Mouse (Mus musculus): ENCODE measurements at regions not wholly inside any gene's neighbourhood (a gene's known extent, or its start where the extent isn't known, plus 50 kb on each side); places are given as distances from the start of the nearest gene placed in this dataset.
A peak's percentile ranks its signal among the peaks of the same experiment; 100 is the strongest.

- H3K4me2 ChIP-seq (replicated peaks; ENCODE audit: low read depth, low read length) = peak overlapping the region; percentile 100
- peaks cover 18% of the 10 kb centered on the region for H3K27me3 ChIP-seq (ENCODE audit: control insufficient read depth, insufficient read depth, low read length)
- no peak overlapping the region for H3K27ac ChIP-seq (ENCODE audit: low read depth, low read length)
- peak overlapping the region; percentile 56; the same call in 1 of the 2 replicates for H3K9ac ChIP-seq (ENCODE audit: low read depth, low read length)
- peaks cover 10% of the 10 kb centered on the region; the same call in 1 of the 2 replicates for H3K4me1 ChIP-seq (ENCODE audit: control insufficient read depth, insufficient read depth, low read length)
- no peak for ATAC-seq (ENCODE audit: low FRiP score, low TSS enrichment)
- WGBS = 26% methylated on average over 8 of the region's 8 CpGs
- H3K9me3 ChIP-seq (ENCODE audit: control insufficient read depth, low read length) = no peaks in the 10 kb centered on the region
- H3K36me3 ChIP-seq (ENCODE audit: control insufficient read depth, insufficient read depth, low read length) = no peaks in the 10 kb centered on the region
- peak overlapping the region; percentile 64 for H3K4me3 ChIP-seq (ENCODE audit: low read length)
Observed at GRCm38 (mm10) chr9:117873172-117873571, 167.1 kb upstream of the Azi2 start.

GRCm38 (mm10) chr9:117872387-117873081, 167.8 kb upstream of the Azi2 start:
- peak overlapping the region; percentile 100 for H3K4me2 ChIP-seq (replicated peaks; ENCODE audit: low read depth, low read length)
- H3K27ac ChIP-seq (ENCODE audit: low read depth, low read length) = no peak overlapping the region
- no peaks in the 10 kb centered on the region for H3K36me3 ChIP-seq (ENCODE audit: control insufficient read depth, insufficient read depth, low read length)
- no peaks in the 10 kb centered on the region for H3K9me3 ChIP-seq (ENCODE audit: control insufficient read depth, low read length)
- under 1% methylated on average over 60 of the region's 70 CpGs for WGBS
- H3K27me3 ChIP-seq (ENCODE audit: control insufficient read depth, insufficient read depth, low read length) = peaks cover 18% of the 10 kb centered on the region
- peak; percentile 88 for ATAC-seq (ENCODE audit: low FRiP score, low TSS enrichment)
- peak overlapping the region; percentile 56 for H3K9ac ChIP-seq (ENCODE audit: low read depth, low read length)
- peak overlapping the region; percentile 64 for H3K4me3 ChIP-seq (ENCODE audit: low read length)
- H3K4me1 ChIP-seq (ENCODE audit: control insufficient read depth, insufficient read depth, low read length) = peaks cover 10% of the 10 kb centered on the region; the same call in 1 of the 2 replicates

GRCm38 (mm10) chr9:117872021-117872386, 168.3 kb upstream of the Azi2 start:
- Histone ChIP-seq H3K36me3 (ENCODE audit: control insufficient read depth, insufficient read depth, low read length) (no peaks in the 10 kb centered on the region), H3K27me3 (ENCODE audit: control insufficient read depth, insufficient read depth, low read length) (peaks cover 18% of the 10 kb centered on the region), H3K4me2 (replicated peaks; ENCODE audit: low read depth, low read length) (peak overlapping the region; percentile 100), H3K4me3 (ENCODE audit: low read length) (peak overlapping the region; percentile 64), H3K9ac (ENCODE audit: low read depth, low read length) (peak overlapping the region; percentile 56), H3K4me1 (ENCODE audit: control insufficient read depth, insufficient read depth, low read length) (peaks cover 10% of the 10 kb centered on the region; the same call in 1 of the 2 replicates), H3K27ac (ENCODE audit: low read depth, low read length) (no peak overlapping the region), H3K9me3 (ENCODE audit: control insufficient read depth, low read length) (no peaks in the 10 kb centered on the region)
- WGBS = under 1% methylated on average over 15 of the region's 15 CpGs
- ATAC-seq (ENCODE audit: low FRiP score, low TSS enrichment) = peak; percentile 65

- no peak for ATAC-seq (ENCODE audit: low FRiP score, low TSS enrichment)
- Histone ChIP-seq H3K27ac (ENCODE audit: low read depth, low read length) (no peak overlapping the region), H3K4me2 (replicated peaks; ENCODE audit: low read depth, low read length) (no peak overlapping the region), H3K9ac (ENCODE audit: low read depth, low read length) (no peak overlapping the region), H3K27me3 (ENCODE audit: control insufficient read depth, insufficient read depth, low read length) (peaks cover 18% of the 10 kb centered on the region), H3K4me1 (ENCODE audit: control insufficient read depth, insufficient read depth, low read length) (peaks cover 10% of the 10 kb centered on the region; the same call in 1 of the 2 replicates), H3K9me3 (ENCODE audit: control insufficient read depth, low read length) (no peaks in the 10 kb centered on the region), H3K4me3 (ENCODE audit: low read length) (no peak overlapping the region), H3K36me3 (ENCODE audit: control insufficient read depth, insufficient read depth, low read length) (no peaks in the 10 kb centered on the region)
- 41% methylated on average over 11 of the region's 11 CpGs for WGBS
Observed at GRCm38 (mm10) chr9:117870616-117871015, 169.7 kb upstream of the Azi2 start.

- H3K36me3 ChIP-seq (ENCODE audit: control insufficient read depth, insufficient read depth, low read length) = no peaks in the 10 kb centered on the region
- ATAC-seq (ENCODE audit: low FRiP score, low TSS enrichment) = no peak
- H3K4me3 ChIP-seq (ENCODE audit: low read length) = no peak overlapping the region
- no peak overlapping the region for H3K4me2 ChIP-seq (replicated peaks; ENCODE audit: low read depth, low read length)
- H3K9me3 ChIP-seq (ENCODE audit: control insufficient read depth, low read length) = peaks cover 3% of the 10 kb centered on the region; the same call in 1 of the 2 replicates
- WGBS = 94% methylated on average over 3 of the region's 3 CpGs
- H3K27me3 ChIP-seq (ENCODE audit: control insufficient read depth, insufficient read depth, low read length) = no peaks in the 10 kb centered on the region
- no peak overlapping the region for H3K9ac ChIP-seq (ENCODE audit: low read depth, low read length)
- no peaks in the 10 kb centered on the region for H3K4me1 ChIP-seq (ENCODE audit: control insufficient read depth, insufficient read depth, low read length)
- no peak overlapping the region for H3K27ac ChIP-seq (ENCODE audit: low read depth, low read length)
Observed at GRCm38 (mm10) chr9:117863944-117864343, 176.4 kb upstream of the Azi2 start.

GRCm38 (mm10) chr9:117863318-117863717, 177.0 kb upstream of the Azi2 start:
- Histone ChIP-seq H3K4me1 (ENCODE audit: control insufficient read depth, insufficient read depth, low read length) (no peaks in the 10 kb centered on the region), H3K4me2 (replicated peaks; ENCODE audit: low read depth, low read length) (no peak overlapping the region), H3K27me3 (ENCODE audit: control insufficient read depth, insufficient read depth, low read length) (no peaks in the 10 kb centered on the region), H3K9ac (ENCODE audit: low read depth, low read length) (no peak overlapping the region), H3K4me3 (ENCODE audit: low read length) (no peak overlapping the region), H3K27ac (ENCODE audit: low read depth, low read length) (no peak overlapping the region), H3K9me3 (ENCODE audit: control insufficient read depth, low read length) (peaks cover 3% of the 10 kb centered on the region; the same call in 1 of the 2 replicates), H3K36me3 (ENCODE audit: control insufficient read depth, insufficient read depth, low read length) (no peaks in the 10 kb centered on the region)
- WGBS = 88% methylated on average over 6 of the region's 6 CpGs
- no peak for ATAC-seq (ENCODE audit: low FRiP score, low TSS enrichment)

GRCm38 (mm10) chr9:117859580-117860045, 180.7 kb upstream of the Azi2 start:
- Histone ChIP-seq H3K4me3 (ENCODE audit: low read length) (no peak overlapping the region), H3K4me1 (ENCODE audit: control insufficient read depth, insufficient read depth, low read length) (no peaks in the 10 kb centered on the region), H3K9ac (ENCODE audit: low read depth, low read length) (no peak overlapping the region), H3K9me3 (ENCODE audit: control insufficient read depth, low read length) (peaks cover 6% of the 10 kb centered on the region; the same call in 1 of the 2 replicates), H3K27me3 (ENCODE audit: control insufficient read depth, insufficient read depth, low read length) (no peaks in the 10 kb centered on the region), H3K27ac (ENCODE audit: low read depth, low read length) (no peak overlapping the region), H3K4me2 (replicated peaks; ENCODE audit: low read depth, low read length) (no peak overlapping the region), H3K36me3 (ENCODE audit: control insufficient read depth, insufficient read depth, low read length) (no peaks in the 10 kb centered on the region)
- peak; percentile 39; the same call in 1 of the 2 replicates for ATAC-seq (ENCODE audit: low FRiP score, low TSS enrichment)
- 57% methylated on average over 16 of the region's 16 CpGs for WGBS

GRCm38 (mm10) chr9:117843531-117843930, 196.8 kb upstream of the Azi2 start:
- no peaks in the 10 kb centered on the region for H3K36me3 ChIP-seq (ENCODE audit: control insufficient read depth, insufficient read depth, low read length)
- no peaks in the 10 kb centered on the region for H3K4me1 ChIP-seq (ENCODE audit: control insufficient read depth, insufficient read depth, low read length)
- H3K27me3 ChIP-seq (ENCODE audit: control insufficient read depth, insufficient read depth, low read length) = no peaks in the 10 kb centered on the region
- H3K9ac ChIP-seq (ENCODE audit: low read depth, low read length) = no peak overlapping the region
- no peak overlapping the region for H3K27ac ChIP-seq (ENCODE audit: low read depth, low read length)
- no peak overlapping the region for H3K4me2 ChIP-seq (replicated peaks; ENCODE audit: low read depth, low read length)
- no peak for ATAC-seq (ENCODE audit: low FRiP score, low TSS enrichment)
- no peaks in the 10 kb centered on the region for H3K9me3 ChIP-seq (ENCODE audit: control insufficient read depth, low read length)
- H3K4me3 ChIP-seq (ENCODE audit: low read length) = no peak overlapping the region
- 77% methylated on average over 4 of the region's 4 CpGs for WGBS

- Histone ChIP-seq H3K27ac (ENCODE audit: low read depth, low read length) (no peak overlapping the region), H3K4me2 (replicated peaks; ENCODE audit: low read depth, low read length) (no peak overlapping the region), H3K9ac (ENCODE audit: low read depth, low read length) (no peak overlapping the region), H3K27me3 (ENCODE audit: control insufficient read depth, insufficient read depth, low read length) (no peaks in the 10 kb centered on the region), H3K4me1 (ENCODE audit: control insufficient read depth, insufficient read depth, low read length) (no peaks in the 10 kb centered on the region), H3K4me3 (ENCODE audit: low read length) (no peak overlapping the region), H3K36me3 (ENCODE audit: control insufficient read depth, insufficient read depth, low read length) (no peaks in the 10 kb centered on the region), H3K9me3 (ENCODE audit: control insufficient read depth, low read length) (no peaks in the 10 kb centered on the region)
- ATAC-seq (ENCODE audit: low FRiP score, low TSS enrichment) = no peak
- 70% methylated on average over 12 of the region's 12 CpGs for WGBS
Observed at GRCm38 (mm10) chr9:117836696-117837380, 203.5 kb upstream of the Azi2 start.

All from kidney, embryonic 14.5 days (tissue).